Mouse (Mus musculus) telencephalon, adult 2 months (tissue): ENCODE measurements around the gene Atp2c2.

Source experiments
- DNase-seq: peaks from one replicate; pipeline ENCODE4 v3.0.0-alpha.2; 2011; ENCODE audit warnings: low read depth, low spot score

Gene Atp2c2

DNA sequence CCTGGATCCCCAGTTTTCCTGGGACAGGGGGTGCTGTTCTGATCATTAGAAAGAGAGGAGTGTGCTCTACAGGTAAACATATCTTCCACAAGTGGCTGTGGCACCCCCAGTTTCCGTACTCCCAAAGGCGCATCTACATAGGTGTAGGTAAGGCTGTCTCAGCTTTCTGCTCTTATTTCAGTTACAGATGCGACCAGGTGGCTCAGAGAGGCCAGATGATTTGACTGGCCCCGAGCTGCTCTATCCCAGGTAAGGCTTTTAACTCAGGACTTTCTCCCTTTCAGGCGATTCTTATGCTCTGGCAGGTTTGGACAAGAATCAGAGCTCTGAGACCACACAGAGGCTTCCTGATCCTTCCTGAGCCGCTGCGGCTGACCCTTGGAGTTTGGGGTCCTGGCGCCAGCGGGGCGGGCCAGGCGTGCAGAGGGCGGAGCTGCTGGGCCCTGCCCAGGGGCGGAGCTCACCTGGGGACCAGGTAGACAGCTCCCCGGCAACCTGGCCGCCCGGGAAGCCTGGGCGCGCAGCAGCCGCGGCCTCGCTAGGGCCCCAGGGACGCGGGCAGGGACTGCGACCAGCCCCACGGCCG is at the start of gene Atp2c2:
Gene Atp2c2 (plus strand): TSS at position 461 of the 586 bp plus-strand sequence.
- no peak for DNase-seq

DNA sequence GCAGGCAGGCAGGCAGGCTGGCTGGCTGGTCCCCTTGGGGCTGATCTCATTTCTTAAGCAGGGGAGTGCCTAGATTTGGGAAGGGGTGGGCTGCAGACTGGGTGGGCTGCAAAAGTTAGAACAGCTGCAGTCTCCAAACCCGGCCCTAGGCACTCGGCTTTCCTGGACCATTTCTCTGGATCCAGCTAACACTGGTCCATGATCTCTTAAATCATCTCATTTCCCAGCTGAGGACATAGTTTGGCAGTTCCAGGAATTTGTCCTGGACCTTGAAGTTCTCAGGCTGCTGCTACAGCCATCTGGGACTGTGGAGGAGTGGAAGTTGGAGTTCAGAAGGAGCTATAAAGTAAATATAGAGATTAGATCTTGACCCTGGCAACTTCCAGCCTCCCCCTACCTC is 48.5 kb upstream of the Atp2c2 start:
- DNase-seq: no peak

GRCm38 (mm10) chr8:119656709-119657464 is 42.9 kb upstream of the Atp2c2 start:
- no peak for DNase-seq

DNA sequence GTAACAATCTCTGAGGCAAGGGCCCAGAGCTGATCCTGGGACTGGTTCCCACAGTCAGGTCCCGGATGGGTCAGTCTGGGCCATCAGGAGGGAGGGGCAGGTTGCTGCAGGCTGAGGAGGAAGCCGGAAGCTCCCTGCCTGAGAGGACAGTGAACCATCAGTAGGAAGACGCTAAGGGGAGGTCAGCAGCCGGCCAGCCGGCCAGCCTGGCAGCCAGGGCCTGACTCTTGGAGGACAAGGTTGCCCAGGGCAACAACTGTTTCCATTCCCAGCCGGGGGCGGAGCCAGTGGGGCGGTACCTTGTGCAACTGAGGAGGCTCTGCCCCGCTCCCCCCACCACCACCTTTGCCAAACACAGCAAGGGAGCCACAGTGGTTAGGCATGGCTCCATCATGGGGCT is 38.7 kb upstream of the Atp2c2 start:
- DNase-seq: no peak

- DNase-seq: no peak
Measured at GRCm38 (mm10) chr8:119661892-119662291, 37.9 kb upstream of the Atp2c2 start.

- DNase-seq: no peak
Measured at GRCm38 (mm10) chr8:119663440-119663839, 36.4 kb upstream of the Atp2c2 start.

DNA sequence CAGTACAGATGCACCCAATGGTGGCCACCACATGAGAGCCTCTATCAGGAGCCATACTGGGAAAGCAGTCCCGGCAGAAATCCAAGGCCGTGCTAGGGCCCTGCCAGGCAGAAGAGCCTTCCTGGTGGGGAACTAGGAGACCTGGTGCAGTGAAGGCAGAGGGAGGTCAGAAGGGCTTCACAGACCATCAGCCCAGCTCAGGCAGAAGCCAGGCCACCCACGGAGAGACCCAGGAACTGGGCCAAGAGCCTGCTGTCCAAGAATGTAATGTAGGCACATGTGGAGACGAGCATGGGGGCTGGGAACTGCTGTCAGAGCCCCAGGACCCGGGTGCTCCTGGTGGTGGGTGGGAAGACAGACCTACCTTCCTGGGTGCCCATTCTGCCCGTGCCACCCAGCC is 34.5 kb upstream of the Atp2c2 start:
- no peak for DNase-seq

DNA sequence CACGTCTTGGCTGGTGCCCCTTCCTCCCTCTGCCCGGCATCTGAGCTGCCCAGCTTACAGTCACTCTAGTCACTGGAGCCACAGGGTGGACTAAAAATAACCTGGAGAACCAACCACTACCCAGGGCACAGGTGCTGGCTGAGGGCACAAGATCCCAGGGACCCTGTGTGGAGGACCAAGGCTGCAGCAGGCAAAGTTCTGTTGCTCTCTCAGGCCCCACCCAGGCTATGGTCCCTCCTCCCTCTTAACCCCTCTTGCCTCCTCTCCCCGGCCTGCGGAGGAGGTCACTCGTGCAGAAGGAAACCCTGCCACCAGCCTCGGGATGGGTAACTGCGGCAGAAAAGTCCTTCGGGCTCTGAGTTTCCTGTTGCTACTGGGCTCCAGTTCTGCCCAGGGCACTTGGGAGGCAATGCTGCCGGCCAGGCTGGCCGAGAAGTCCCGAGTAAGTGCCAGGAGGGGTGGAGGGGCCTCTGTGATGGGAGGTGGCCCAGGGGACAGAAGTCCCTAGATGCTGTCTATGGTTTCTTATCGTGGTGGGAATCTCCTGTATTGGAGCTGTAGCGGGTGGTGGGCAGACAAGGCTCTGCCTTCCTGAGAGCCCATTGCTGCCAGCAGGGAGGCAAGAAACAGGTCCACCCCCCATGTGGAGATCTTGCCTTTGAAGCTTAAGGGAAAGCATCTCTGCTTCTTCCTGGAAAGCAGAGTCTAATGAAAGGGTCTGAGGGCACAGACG is 33.4 kb upstream of the Atp2c2 start, which contains the start of gene Wfdc1:
Gene Wfdc1 (plus strand): TSS at position 147 of the 733 bp plus-strand sequence.
- DNase-seq: no peak

- DNase-seq: no peak
Measured at GRCm38 (mm10) chr8:119668447-119668846, 31.4 kb upstream of the Atp2c2 start.

- DNase-seq: no peak
Measured at GRCm38 (mm10) chr8:119669284-119669683, 30.5 kb upstream of the Atp2c2 start.

GRCm38 (mm10) chr8:119670419-119671091 is 29.3 kb upstream of the Atp2c2 start:
- no peak for DNase-seq

GRCm38 (mm10) chr8:119673976-119674555 is 25.7 kb upstream of the Atp2c2 start:
- DNase-seq: no peak

DNA sequence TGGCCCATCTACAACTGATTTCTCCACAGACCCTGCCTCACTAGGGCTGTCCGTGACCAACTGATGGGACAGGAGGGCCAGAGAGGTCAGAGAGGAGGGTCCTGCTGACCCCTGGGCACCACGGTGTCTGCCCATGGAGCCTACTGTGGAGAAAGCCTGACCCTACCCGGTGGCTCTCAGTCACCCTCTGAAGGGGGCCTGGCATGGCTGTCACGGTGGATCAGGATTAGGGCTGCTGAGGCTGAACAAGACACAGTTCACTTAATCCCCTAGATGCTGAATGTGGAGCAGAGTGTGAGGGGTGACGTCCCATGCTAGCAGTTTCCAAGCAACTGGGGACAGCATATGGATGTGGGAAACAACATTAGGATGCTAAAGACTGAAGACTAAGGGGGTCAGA is 24.4 kb upstream of the Atp2c2 start:
- DNase-seq: no peak

DNA sequence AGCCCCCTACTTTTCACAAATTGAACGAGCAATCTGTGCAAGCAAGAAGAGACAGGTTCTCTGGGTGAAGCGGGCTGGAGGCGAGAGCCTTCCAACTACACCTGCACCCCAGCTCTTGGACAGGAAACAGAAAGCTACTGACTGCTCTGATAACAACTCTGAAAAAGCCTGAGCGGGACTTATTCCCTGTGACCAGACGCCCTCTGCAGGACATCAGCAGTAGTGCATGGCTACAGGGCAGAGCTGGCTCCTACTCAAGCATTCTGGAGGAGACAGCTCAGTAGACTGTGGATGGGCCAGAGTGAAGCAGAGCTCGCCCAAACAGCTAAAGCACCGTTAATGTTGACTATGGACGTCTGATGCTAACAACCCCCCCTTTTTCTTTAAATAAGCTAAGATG is 23.4 kb upstream of the Atp2c2 start:
- peak; percentile 59 for DNase-seq

- DNase-seq: peak; percentile 10
Measured at GRCm38 (mm10) chr8:119678138-119678843, 21.5 kb upstream of the Atp2c2 start.

GRCm38 (mm10) chr8:119679184-119679583 is 20.6 kb upstream of the Atp2c2 start:
- no peak for DNase-seq

DNA sequence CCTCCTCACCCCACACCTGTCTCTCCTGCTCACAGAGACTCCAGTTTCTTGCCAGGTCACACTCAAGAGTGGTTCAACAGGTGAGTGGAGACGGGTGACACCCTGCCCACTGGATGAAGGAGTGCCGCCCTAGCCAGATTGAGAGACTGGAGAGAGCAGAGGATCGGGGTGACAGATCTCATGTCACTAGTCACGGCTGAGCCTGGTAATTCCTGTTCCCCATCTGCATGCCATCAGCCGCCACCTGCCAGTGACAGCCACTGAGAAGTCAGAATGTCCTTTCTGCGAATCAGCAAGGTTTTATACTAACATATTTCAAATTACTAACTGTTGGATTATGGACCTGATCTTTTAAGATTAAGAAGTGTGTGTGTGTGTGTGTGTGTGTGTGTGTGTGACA is 9.2 kb upstream of the Atp2c2 start:
- no peak for DNase-seq

DNA sequence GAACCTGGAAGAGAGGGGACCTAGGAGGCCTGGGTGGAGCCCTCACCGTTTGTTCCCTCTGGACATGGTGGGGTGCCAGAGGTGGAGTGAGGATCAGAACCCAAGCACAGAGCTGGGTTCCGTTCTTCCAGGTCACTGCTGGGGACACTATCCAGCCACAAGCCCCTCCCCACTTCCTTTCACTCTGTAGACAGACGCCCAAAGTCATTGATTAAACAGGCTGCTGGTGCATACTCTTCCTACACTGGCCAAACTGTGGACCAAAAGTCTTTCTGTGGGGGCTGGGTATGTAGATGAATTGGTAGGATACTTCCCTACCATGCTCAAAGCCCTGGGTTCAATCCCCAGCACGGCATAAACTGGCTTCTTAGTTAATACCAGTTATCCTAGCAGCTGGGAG is 7.8 kb upstream of the Atp2c2 start:
- no peak for DNase-seq

DNA sequence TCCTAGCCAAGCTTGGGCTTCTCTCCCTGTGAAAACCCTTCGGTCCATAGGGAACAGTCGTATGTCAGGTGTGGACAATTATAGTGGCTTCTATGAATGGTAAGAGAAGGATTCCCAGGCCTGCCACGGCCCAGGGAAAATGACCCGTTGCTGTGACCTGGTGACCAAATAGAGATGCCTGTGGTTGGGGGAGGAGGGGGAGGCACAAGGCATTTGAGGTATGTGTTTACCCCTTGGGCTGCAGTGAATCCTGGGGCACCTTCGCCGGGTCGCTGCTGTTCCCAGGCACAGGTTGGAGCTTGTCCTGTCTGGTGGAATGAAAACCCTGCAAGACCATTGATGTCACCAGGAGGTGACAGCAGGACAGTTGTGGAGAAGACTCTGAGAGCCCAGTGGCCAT is 5.1 kb upstream of the Atp2c2 start:
- DNase-seq: no peak

DNA sequence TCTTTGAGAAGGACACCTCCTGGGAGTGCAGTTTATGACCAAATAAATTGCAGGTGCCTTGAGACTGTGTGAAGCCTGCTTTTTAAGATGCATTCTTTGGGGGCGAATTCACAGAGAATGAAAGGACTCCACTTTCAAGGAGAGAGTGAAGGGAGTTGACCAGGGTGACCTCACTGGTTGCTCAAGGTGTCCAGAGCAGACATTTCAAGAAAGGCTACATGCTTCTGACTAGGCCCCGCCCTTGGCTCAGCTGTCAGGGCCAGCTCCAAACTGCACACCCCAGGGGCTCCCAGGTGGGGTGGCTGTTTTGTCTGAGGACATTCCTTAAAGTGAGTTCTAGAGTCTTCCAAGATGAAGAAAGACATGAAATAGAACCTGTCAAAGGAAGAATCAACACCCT is 2.6 kb upstream of the Atp2c2 start:
- no peak for DNase-seq

DNA sequence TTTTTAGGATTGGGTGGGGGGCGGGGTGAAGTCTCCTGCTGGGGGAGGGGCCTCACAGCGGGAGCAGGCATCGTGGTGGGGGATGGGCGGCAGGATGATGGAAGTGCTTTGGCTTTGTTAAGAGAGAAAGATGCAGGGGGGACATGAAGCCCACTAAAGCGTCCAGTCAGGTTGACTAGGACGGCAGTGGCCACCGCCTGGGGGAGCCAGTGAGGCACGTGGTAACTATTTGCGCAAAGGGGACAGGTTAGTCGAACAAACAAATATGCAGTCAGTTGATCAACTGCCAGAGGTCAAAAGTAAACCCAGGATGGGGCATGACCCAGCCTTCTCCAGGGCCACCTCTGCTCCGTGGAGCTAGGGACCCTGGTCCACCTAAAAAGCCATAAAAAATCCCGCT is 849 bp upstream of the Atp2c2 start:
- DNase-seq: no peak
